Mouse (Mus musculus) stomach, embryonic 15.5 days (tissue): Measurements from ENCODE around the gene Sec62. TPM values are rescaled to one million over a fixed set of nuclear protein-coding genes. Genes with fewer than 3 reads are reported as not detected.
A peak's percentile ranks its signal among the peaks of the same experiment; 100 is the strongest.

Source experiments
- ATAC-seq: fragments of 200-750 bp; cut with Nextera tagmentation; 2 replicates; pipeline ENCODE4 v1.8.0; 2017; ENCODE audit warnings: low read depth, moderate number of reproducible peaks, moderate TSS enrichment; ENCODE audit not compliant: insufficient read depth, low FRiP score
- H3K27ac ChIP-seq: fragments of 300-500 bp; sonication (generic); 2 replicates; pipeline ENCODE4 v1.5.1; 2015; ENCODE audit warnings: mild to moderate bottlenecking, inconsistent platforms
- H3K27me3 ChIP-seq: fragments of 300-500 bp; sonication (generic); replicated peaks from 2 replicates; pipeline ENCODE4 v1.6.1; 2015; ENCODE audit warnings: inconsistent platforms
- H3K36me3 ChIP-seq: fragments of 300-500 bp; sonication (generic); 2 replicates; pipeline ENCODE4 v1.6.1; 2015; ENCODE audit warnings: inconsistent platforms
- H3K4me1 ChIP-seq: fragments of 300-500 bp; sonication (generic); 2 replicates; pipeline ENCODE4 v1.6.1; 2015; ENCODE audit warnings: inconsistent platforms
- H3K4me2 ChIP-seq: fragments of 300-500 bp; sonication (generic); 2 replicates; pipeline ENCODE4 v1.6.1; 2015; ENCODE audit warnings: mild to moderate bottlenecking, inconsistent platforms
- H3K4me3 ChIP-seq: fragments of 300-500 bp; sonication (generic); replicated peaks from 2 replicates; pipeline ENCODE4 v1.5.1; 2015; ENCODE audit warnings: inconsistent platforms
- H3K9ac ChIP-seq: fragments of 300-500 bp; sonication (generic); 2 replicates; pipeline ENCODE4 v1.6.1; 2015; ENCODE audit warnings: inconsistent platforms
- H3K9me3 ChIP-seq: fragments of 300-500 bp; sonication (generic); 2 replicates; pipeline ENCODE4 v1.6.1; 2016; ENCODE audit warnings: inconsistent platforms
- WGBS: fragments of 180-500 bp; shearing (Covaris S2); methylation state at CpG from one replicate; pipeline ENCODE4 v1.1.7; 2015; 5-methylcytosine and 5-hydroxymethylcytosine counted together
- polyA plus RNA-seq: library from polyadenylated mRNA; unstranded; fragments of >200 nt; fragmentation: Nextera tagmentation; extraction: Ambion mirVana; gene quantifications from 2 replicates; pipeline ENCODE4 v1.2.1, GENCODE M21; 2015

Sec62 gene
- 78.6 and 86.7 TPM in 2 replicates for polyA plus RNA-seq

DNA sequence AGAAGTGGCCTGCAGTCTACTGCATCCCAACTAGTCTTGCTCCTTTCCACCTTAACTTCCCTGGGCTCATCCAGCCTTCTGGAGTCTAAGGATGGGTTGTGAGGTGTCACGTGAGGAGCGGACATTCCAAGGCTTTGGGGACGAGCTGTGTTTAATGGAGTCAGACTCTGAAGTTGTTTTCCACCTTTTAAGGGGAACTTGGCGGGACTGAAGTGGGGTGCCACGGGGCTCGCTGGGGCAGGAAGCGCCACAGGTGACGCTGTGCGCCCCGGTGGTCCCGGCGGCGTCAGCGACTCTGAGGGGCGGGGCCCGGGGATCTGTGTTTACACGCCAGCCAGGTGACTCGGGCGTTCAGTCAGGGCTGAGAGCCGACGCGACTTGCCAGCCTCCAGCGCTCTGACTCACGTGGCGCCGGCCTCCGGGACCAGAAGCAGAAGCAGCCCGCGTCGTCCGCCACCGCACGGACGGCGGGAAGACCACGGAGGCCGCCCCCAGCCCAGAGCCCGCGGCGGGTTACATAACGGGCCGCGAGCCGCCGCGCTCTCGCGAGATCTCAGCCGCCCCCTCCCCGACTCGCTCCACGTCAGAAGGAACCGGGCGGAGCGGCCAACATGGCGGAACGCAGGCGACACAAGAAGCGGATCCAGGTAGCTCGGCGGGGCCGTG lies at the start of gene Sec62:
Gene Sec62 (plus strand): TSS at position 139 of the 666 bp plus-strand sequence.
- H3K27ac ChIP-seq, result peak within 1 kb of the TSS; percentile 91
- under 1% methylated on average over 62 of the region's 62 CpGs for WGBS
- no peaks in the 10 kb centered on the region for H3K36me3 ChIP-seq
- peak within 1 kb of the TSS; percentile 75 for H3K4me2 ChIP-seq
- H3K9ac ChIP-seq, result peak within 1 kb of the TSS; percentile 99
- H3K4me1 ChIP-seq, result no peaks in the 10 kb centered on the region
- peak; percentile 96 for ATAC-seq
- no peaks in the 10 kb centered on the region for H3K27me3 ChIP-seq
- no peaks in the 10 kb centered on the region for H3K9me3 ChIP-seq
- H3K4me3 ChIP-seq, result peak within 1 kb of the TSS; percentile 98

DNA sequence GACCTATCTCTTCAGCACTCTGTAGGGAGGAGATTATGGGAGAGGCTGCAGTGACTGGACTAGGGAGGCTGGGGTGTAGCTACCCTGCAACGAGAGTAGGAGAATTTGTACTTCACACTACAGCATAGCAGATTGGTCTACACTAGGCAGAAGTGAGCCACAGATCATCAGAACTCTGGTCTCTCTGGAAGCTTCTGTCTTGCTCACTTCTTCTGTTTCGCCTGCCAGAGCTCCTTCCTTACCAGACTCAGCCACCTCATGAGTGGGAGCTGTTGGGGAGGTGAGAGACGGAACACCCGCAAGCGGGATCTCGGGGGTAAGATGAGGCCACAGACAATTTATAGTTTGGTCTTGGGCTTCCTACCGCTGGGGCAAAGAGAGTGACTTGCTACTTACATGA lies 49.8 kb upstream of the Sec62 start:
- no peak for ATAC-seq
- Histone ChIP-seq H3K36me3 (no peaks in the 10 kb centered on the region), H3K27me3 (no peaks in the 10 kb centered on the region), H3K4me3 (no peak overlapping the region), H3K9ac (no peak overlapping the region), H3K27ac (no peak overlapping the region), H3K4me1 (no peaks in the 10 kb centered on the region), H3K9me3 (no peaks in the 10 kb centered on the region), H3K4me2 (no peak overlapping the region)
- 87% methylated on average over 7 of the region's 7 CpGs for WGBS

DNA sequence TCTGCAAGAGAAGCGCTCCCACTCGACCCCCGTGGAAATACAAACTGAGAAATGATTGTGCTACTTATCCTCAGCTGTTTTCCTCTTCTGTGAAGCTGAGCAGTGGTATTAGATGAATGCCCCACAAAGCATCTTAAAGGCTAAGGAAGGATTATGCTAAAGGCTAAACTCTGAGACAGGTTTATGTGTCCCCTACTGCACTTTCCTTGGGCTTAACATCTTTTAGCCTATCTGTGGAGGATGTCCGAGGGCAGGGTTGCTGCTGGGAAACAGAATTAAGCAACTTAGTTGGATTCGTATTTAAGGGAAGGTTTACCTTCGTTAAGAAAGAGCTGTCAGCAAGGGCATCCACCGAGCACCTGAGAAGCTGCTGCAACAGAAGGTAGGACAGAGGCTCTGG lies 46.7 kb upstream of the Sec62 start, which contains the start of gene Samd7:
Gene Samd7 (plus strand): TSS at position 288 of the 400 bp plus-strand sequence.
- Histone ChIP-seq H3K9ac (no peak within 1 kb of the TSS), H3K4me3 (no peak within 1 kb of the TSS), H3K4me2 (no peak within 1 kb of the TSS), H3K27me3 (no peaks in the 10 kb centered on the region), H3K4me1 (peaks cover 4% of the 10 kb centered on the region; the same call in 1 of the 2 replicates), H3K9me3 (no peaks in the 10 kb centered on the region), H3K36me3 (no peaks in the 10 kb centered on the region), H3K27ac (no peak within 1 kb of the TSS)
- ATAC-seq, result no peak
- 75% methylated on average over 7 of the region's 7 CpGs for WGBS

DNA sequence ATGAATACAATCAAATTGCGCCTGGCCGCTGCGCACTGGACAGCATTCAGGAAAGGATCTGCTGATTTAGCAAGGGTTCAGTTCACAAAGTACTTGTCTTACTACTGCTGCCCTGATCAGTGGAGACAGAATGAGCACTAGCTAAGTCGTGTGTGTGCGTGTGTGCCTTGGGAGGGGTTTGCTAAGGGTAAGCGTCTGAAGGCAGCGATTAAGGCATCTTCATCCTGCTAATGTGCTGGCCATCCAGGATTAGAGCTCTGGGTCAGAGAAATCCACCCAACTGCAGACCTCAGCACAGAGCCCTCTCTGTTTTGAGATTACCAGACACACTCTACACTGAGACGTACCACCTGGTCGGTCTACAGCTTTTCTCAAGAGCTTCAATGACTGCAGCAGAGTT lies 44.4 kb upstream of the Sec62 start:
- WGBS, result 66% methylated on average over 9 of the region's 9 CpGs
- Histone ChIP-seq H3K9ac (no peak overlapping the region), H3K27ac (no peak overlapping the region), H3K4me3 (no peak overlapping the region), H3K4me1 (peaks cover 4% of the 10 kb centered on the region; the same call in 1 of the 2 replicates), H3K4me2 (no peak overlapping the region), H3K36me3 (no peaks in the 10 kb centered on the region), H3K27me3 (no peaks in the 10 kb centered on the region), H3K9me3 (no peaks in the 10 kb centered on the region)
- ATAC-seq, result no peak

DNA sequence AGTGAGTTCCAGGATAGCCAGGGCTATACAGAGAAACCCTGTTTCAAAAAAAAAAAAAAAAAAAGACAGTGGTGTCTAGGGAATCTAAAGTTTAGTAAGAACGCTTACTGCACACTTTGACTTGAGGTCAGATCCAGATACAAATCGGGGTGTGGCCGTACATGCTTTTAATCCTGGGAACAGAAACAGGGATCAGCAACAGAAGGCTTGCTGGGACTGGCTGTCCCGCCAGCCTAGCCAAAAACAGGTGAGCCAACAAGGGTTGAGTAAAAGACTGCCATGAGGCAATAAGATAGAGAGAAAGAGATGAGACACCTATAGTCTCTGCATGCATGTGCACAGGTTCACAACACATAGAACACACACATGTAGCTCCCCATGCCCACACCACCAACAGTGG lies 38.0 kb upstream of the Sec62 start:
- H3K4me1 ChIP-seq, result no peaks in the 10 kb centered on the region
- no peaks in the 10 kb centered on the region for H3K36me3 ChIP-seq
- H3K27ac ChIP-seq, result no peak overlapping the region
- no peaks in the 10 kb centered on the region for H3K9me3 ChIP-seq
- H3K4me3 ChIP-seq, result no peak overlapping the region
- H3K4me2 ChIP-seq, result no peak overlapping the region
- H3K9ac ChIP-seq, result no peak overlapping the region
- WGBS, result 89% methylated on average over 4 of the region's 4 CpGs
- no peaks in the 10 kb centered on the region for H3K27me3 ChIP-seq
- no peak for ATAC-seq

DNA sequence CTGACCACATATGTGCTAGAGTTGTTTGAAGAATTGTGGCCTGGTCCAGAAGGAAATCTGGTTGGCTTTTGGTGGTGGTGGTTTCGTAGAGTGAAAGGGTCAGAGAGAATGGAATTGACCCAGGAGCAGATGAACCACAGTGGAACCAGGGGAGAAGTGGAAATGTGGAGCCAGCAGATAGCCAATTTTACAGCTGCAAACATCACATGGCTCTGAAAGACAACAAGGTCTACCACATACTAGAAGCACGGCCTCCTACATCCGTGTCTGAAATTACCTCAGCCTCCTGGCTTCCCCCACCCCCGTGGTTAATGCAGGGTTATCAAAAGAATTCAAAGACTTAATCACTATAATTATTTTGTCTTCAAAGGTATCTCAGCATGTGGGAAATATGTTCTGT lies 27.8 kb upstream of the Sec62 start:
- ATAC-seq, result no peak
- WGBS, result 87% methylated on average over 4 of the region's 4 CpGs
- H3K9me3 ChIP-seq, result no peaks in the 10 kb centered on the region
- H3K27me3 ChIP-seq, result no peaks in the 10 kb centered on the region
- 0 out of 2 replicates have a peak, but pooled peaks cover 9% of the 10 kb centered on the region for H3K4me1 ChIP-seq
- H3K4me3 ChIP-seq, result no peak overlapping the region
- no peaks in the 10 kb centered on the region for H3K36me3 ChIP-seq
- no peak overlapping the region for H3K9ac ChIP-seq
- no peak overlapping the region for H3K27ac ChIP-seq
- no peak overlapping the region for H3K4me2 ChIP-seq

DNA sequence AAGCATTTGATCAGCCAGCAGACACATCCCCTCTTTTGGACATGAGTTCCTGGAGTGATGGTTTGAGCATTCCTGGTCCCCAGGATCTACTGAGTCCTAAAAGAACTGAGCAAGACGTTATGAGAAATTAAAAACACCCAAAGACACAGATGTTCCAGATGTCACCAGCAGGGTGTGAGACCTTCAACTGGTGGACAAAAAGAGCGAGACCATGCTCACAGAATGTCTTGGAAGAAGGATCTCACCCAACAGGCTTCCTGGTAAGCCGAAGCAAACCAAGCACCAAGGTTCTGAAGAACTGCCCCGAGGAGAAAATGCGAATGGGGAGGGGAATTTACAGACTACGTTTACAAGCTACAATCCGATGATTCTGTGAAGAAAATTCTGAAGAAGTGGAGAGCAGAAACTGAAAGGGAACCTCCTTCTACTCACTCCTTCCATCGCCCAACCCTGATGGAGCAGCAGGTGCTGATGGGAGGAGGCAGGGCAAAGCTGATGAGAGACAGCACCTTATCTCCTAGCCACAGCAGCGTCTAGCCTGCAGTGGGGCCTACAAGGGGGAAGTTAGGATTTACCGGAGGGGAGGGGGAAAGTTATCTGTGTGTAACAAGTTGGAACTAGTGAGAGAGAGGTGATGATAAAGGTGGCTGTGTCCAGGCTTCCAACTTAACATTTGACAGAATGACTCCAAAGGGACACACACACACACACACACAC lies 27.2 kb upstream of the Sec62 start:
- Histone ChIP-seq H3K4me1 (0 out of 2 replicates have a peak, but pooled peaks cover 9% of the 10 kb centered on the region), H3K27me3 (no peaks in the 10 kb centered on the region), H3K36me3 (no peaks in the 10 kb centered on the region), H3K9me3 (no peaks in the 10 kb centered on the region), H3K4me3 (no peak overlapping the region), H3K9ac (no peak overlapping the region), H3K27ac (peak overlapping the region; percentile 21), H3K4me2 (no peak overlapping the region; the same call in 1 of the 2 replicates)
- ATAC-seq, result peak; percentile 95
- WGBS, result 62% methylated on average over 10 of the region's 10 CpGs

DNA sequence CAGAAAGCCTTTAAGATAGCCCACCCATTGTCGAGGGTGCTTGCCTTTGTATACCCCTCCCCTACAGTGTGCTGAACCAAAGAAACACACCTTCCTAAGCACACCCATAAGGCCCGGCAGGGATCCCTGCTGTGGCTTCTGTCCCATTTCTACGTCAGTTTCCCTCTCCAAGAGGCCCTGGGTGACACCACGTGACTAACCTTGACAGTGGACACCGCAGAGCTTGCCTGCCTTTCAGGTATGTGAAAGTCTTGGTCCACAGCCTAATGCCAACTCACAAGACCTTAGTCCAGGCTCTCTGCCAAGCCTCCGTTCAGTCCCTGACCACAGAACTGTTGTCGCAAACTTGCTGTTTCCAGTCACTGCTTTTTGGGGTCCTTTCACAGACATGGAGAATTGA lies 26.5 kb upstream of the Sec62 start:
- H3K27ac ChIP-seq, result peak overlapping the region; percentile 21; the same call in 1 of the 2 replicates
- WGBS, result 56% methylated on average over 7 of the region's 7 CpGs

DNA sequence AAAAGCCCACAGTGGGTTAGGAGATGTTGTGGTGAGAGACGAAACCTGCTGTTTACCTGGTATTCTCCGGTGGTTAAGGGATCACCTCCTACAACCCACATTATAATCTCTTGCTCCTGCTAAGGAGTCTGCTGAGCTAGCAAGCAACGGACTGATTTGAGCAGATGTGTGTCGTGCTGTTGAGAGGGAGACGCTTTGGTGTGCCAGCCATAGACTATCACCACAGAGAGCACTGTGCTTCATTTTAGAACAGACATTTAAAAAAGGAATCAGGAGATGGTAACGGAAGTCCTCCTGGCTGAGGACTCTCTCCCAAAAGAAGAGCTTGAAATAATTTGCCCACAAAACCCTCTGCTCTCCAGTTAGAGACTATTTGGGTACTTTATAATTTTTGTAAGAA lies 25.4 kb upstream of the Sec62 start:
- Histone ChIP-seq H3K27ac (no peak overlapping the region), H3K9me3 (no peaks in the 10 kb centered on the region), H3K36me3 (no peaks in the 10 kb centered on the region), H3K27me3 (no peaks in the 10 kb centered on the region), H3K4me2 (no peak overlapping the region), H3K4me1 (0 out of 2 replicates have a peak, but pooled peaks cover 9% of the 10 kb centered on the region), H3K4me3 (no peak overlapping the region), H3K9ac (no peak overlapping the region)
- 88% methylated on average over 6 of the region's 6 CpGs for WGBS
- ATAC-seq, result no peak

More for the DNA sequence above, 26.5 kb upstream of the Sec62 start:
- Histone ChIP-seq H3K27me3 (no peaks in the 10 kb centered on the region), H3K36me3 (no peaks in the 10 kb centered on the region), H3K4me3 (no peak overlapping the region), H3K9me3 (no peaks in the 10 kb centered on the region), H3K4me1 (0 out of 2 replicates have a peak, but pooled peaks cover 9% of the 10 kb centered on the region), H3K9ac (no peak overlapping the region), H3K4me2 (no peak overlapping the region)
- peak; percentile 82 for ATAC-seq

DNA sequence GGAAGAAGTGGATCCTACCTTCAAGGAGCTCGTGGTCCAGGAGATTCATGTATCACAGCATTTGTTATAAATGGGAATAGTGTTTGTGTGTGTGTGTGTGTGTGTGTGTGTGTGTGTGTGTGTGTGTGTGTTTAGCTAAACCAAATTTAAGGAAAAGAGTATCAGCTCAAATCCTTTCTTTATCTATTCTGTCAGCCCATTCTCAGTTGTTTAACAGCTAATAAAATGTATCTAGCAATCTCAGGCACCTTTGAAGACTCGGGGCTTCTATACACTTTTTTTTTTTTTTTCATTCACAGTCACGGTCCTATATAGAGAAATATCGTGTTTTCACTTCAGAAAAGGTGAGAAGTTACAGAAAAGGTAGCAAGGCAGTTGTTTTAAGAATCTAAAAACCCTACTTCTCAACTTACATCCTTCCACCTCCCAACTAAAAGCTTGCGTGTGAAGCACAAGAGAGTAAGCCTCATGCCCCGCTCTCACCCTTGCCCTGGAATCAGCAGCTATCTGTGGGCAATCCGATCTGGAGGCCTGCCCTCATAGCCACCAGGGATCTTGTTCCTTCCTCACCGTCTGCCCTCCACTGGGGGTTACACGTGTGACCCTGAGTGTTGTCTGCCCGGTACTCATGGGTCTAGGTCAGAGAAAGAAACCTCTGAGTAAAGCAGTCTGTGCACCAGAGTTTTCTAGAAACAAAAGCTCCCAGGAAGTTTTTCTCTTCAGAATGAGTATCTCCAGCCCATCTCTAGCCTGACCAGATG lies 22.7 kb upstream of the Sec62 start:
- WGBS, result 61% methylated on average over 10 of the region's 10 CpGs
- Histone ChIP-seq H3K9me3 (no peaks in the 10 kb centered on the region), H3K36me3 (no peaks in the 10 kb centered on the region), H3K27ac (no peak overlapping the region), H3K4me3 (no peak overlapping the region), H3K9ac (no peak overlapping the region), H3K4me2 (no peak overlapping the region), H3K4me1 (0 out of 2 replicates have a peak, but pooled peaks cover 9% of the 10 kb centered on the region), H3K27me3 (no peaks in the 10 kb centered on the region)
- ATAC-seq, result no peak

DNA sequence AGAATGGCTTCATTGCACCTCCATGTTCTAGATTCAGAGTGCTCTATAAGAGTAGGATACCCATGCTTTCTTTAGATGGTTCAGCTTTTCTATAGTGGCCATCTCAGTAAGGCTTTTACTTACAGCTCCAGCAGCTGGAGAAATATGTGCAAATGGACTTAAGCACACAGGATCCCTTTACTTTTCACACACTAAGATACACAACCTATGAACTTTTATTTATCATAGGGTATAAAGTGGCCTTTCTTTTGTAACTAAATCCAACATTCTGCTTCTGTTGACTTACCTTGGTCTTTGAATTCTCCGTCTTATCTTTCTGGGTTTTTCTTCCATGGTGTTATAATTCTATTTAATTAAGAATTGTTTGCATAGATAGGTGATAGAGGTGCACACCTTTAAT lies 21.1 kb upstream of the Sec62 start:
- H3K36me3 ChIP-seq, result no peaks in the 10 kb centered on the region
- H3K27me3 ChIP-seq, result no peaks in the 10 kb centered on the region
- H3K4me1 ChIP-seq, result no peaks in the 10 kb centered on the region
- no peaks in the 10 kb centered on the region for H3K9me3 ChIP-seq
- no peak overlapping the region for H3K27ac ChIP-seq
- peak; percentile 56 for ATAC-seq
- H3K4me2 ChIP-seq, result no peak overlapping the region
- WGBS, result 76% methylated on average over 1 of the region's 1 CpGs
- H3K9ac ChIP-seq, result no peak overlapping the region
- no peak overlapping the region for H3K4me3 ChIP-seq
